ENCODE assay signal across 12 mouse cellular contexts in the genomic region with DNA sequence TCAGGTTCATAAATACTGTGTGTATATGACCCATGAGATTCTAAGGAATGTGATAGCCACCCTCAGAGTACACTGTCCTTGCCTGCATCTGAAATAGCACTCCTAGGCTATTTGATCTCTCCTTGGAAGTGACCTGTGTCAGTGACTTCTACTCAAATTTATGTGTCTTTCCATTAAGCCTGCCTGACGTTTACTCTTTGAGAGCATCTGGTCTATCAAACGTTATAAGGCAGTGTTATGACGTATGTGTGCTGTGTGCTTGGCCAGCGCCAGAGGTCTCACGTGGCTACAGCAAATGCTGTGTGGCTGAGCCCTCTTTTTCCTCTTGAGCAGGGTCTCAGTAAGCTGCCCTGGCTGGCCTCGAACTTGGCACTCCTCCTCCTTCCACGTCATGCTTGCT.
"Had no signal": no experiment of that assay in that cellular context is flagged by ENCODE, and none has a peak within 500 bp of the region (broad histone marks: within the 10 kb centered on the region; RNA-seq: fewer than 3 reads in every experiment).

No protein-coding gene starts in this region.

- H3K27ac ChIP-seq: hindbrain, embryonic 14.5 days; intestine, embryonic 15.5 days; layer of hippocampus, adult 2 months; liver, embryonic 15.5 days; macrophage; midbrain, embryonic 15.5 days; neural tube, embryonic 12.5 days had no signal

- ATAC-seq: intestine, embryonic 15.5 days; midbrain, embryonic 15.5 days had no signal

- H3K9me3 ChIP-seq: intestine, embryonic 15.5 days; liver, embryonic 15.5 days; midbrain, embryonic 15.5 days; neural tube, embryonic 12.5 days had no signal

- H3K4me1 ChIP-seq: intestine, embryonic 15.5 days; liver, embryonic 15.5 days; megakaryocyte, embryonic 14.5 days; midbrain, embryonic 15.5 days; neural tube, embryonic 12.5 days had no signal

- H3K4me2 ChIP-seq: hindbrain, embryonic 14.5 days; intestine, embryonic 15.5 days; liver, embryonic 11.5 days; liver, embryonic 15.5 days; midbrain, embryonic 11.5 days; midbrain, embryonic 15.5 days; neural tube, embryonic 12.5 days had no signal

- DNase-seq: spleen, adult 18-20 months; thymus, postnatal 36 days had no signal

- H3K27me3 ChIP-seq: intestine, embryonic 15.5 days; liver, embryonic 15.5 days; megakaryocyte, embryonic 14.5 days; midbrain, embryonic 15.5 days; neural tube, embryonic 12.5 days had no signal

- H3K9ac ChIP-seq: hindbrain, embryonic 14.5 days; intestine, embryonic 15.5 days; liver, embryonic 15.5 days; midbrain, embryonic 15.5 days; neural tube, embryonic 12.5 days had no signal

- H3K4me3 ChIP-seq: intestine, embryonic 15.5 days; layer of hippocampus, adult 2 months; liver, embryonic 15.5 days; megakaryocyte, embryonic 14.5 days; midbrain, embryonic 15.5 days; neural tube, embryonic 12.5 days had no signal
